Mouse (Mus musculus): ENCODE measurements around the gene Eif3a. TPM values are rescaled to one million over a fixed set of nuclear protein-coding genes. Genes with fewer than 3 reads are reported as not detected.
A peak's percentile ranks its signal among the peaks of the same experiment; 100 is the strongest.

Eif3a gene
- polyA plus RNA-seq, 2 experiments: 122 to 163 TPM

GRCm38 (mm10) chr19:60730281-60730852 is 60.1 kb downstream of the Eif3a start:
- H3K27me3 ChIP-seq (ENCODE audit: control insufficient read depth, insufficient read depth, low read length): no peaks in the 10 kb centered on the region
- no peaks in the 10 kb centered on the region for H3K36me3 ChIP-seq (ENCODE audit: control insufficient read depth, insufficient read depth, low read length)
- no peaks in the 10 kb centered on the region for H3K4me1 ChIP-seq (ENCODE audit: control insufficient read depth, insufficient read depth, low read length)
- H3K9ac ChIP-seq (ENCODE audit: low read depth, low read length, severe bottlenecking): no peak overlapping the region
- no peak overlapping the region for H3K27ac ChIP-seq (replicated peaks; ENCODE audit: low read depth, low read length)
- TF ChIP-seq POLR2A (IDR thresholded peaks at IDR 0.05; ENCODE audit: borderline replicate concordance, extremely low read depth, insufficient read depth, insufficient read length): no peak
- H3K4me2 ChIP-seq (replicated peaks; ENCODE audit: low read depth, low read length, severe bottlenecking): no peak overlapping the region
- 45% methylated on average over 2 of the region's 2 CpGs for WGBS
- DNase-seq (ENCODE audit: low spot score) (peak; percentile 8), ATAC-seq (ENCODE audit: low FRiP score, low read depth) (no peak)
- H3K9me3 ChIP-seq (ENCODE audit: control insufficient read depth, low read length): no peaks in the 10 kb centered on the region
- no peak overlapping the region for H3K4me3 ChIP-seq (replicated peaks; ENCODE audit: low read length)

- no peak for TF ChIP-seq POLR2A (IDR thresholded peaks at IDR 0.05; ENCODE audit: borderline replicate concordance, extremely low read depth, insufficient read depth, insufficient read length)
- ATAC-seq (ENCODE audit: low FRiP score, low read depth) (no peak), DNase-seq (ENCODE audit: low spot score) (no peak)
- Histone ChIP-seq H3K9me3 (ENCODE audit: control insufficient read depth, low read length) (no peaks in the 10 kb centered on the region), H3K4me2 (replicated peaks; ENCODE audit: low read depth, low read length, severe bottlenecking) (no peak overlapping the region), H3K4me1 (ENCODE audit: control insufficient read depth, insufficient read depth, low read length) (no peaks in the 10 kb centered on the region), H3K4me3 (replicated peaks; ENCODE audit: low read length) (no peak overlapping the region), H3K9ac (ENCODE audit: low read depth, low read length, severe bottlenecking) (no peak overlapping the region), H3K27ac (replicated peaks; ENCODE audit: low read depth, low read length) (no peak overlapping the region), H3K36me3 (ENCODE audit: control insufficient read depth, insufficient read depth, low read length) (no peaks in the 10 kb centered on the region), H3K27me3 (ENCODE audit: control insufficient read depth, insufficient read depth, low read length) (no peaks in the 10 kb centered on the region)
- 88% methylated on average over 2 of the region's 2 CpGs for WGBS
Observed at GRCm38 (mm10) chr19:60716381-60716780, 74.1 kb downstream of the Eif3a start.

GRCm38 (mm10) chr19:60712577-60712976 is 77.9 kb downstream of the Eif3a start:
- no peak overlapping the region for H3K4me2 ChIP-seq (replicated peaks; ENCODE audit: low read depth, low read length, severe bottlenecking)
- no peak for TF ChIP-seq POLR2A (IDR thresholded peaks at IDR 0.05; ENCODE audit: borderline replicate concordance, extremely low read depth, insufficient read depth, insufficient read length)
- WGBS: 84% methylated on average over 2 of the region's 2 CpGs
- no peaks in the 10 kb centered on the region for H3K9me3 ChIP-seq (ENCODE audit: control insufficient read depth, low read length)
- no peak overlapping the region for H3K4me3 ChIP-seq (replicated peaks; ENCODE audit: low read length)
- H3K4me1 ChIP-seq (ENCODE audit: control insufficient read depth, insufficient read depth, low read length): no peaks in the 10 kb centered on the region
- no peak for ATAC-seq (ENCODE audit: low FRiP score, low read depth)
- H3K27me3 ChIP-seq (ENCODE audit: control insufficient read depth, insufficient read depth, low read length): no peaks in the 10 kb centered on the region
- no peaks in the 10 kb centered on the region for H3K36me3 ChIP-seq (ENCODE audit: control insufficient read depth, insufficient read depth, low read length)
- no peak overlapping the region for H3K9ac ChIP-seq (ENCODE audit: low read depth, low read length, severe bottlenecking)
- H3K27ac ChIP-seq (replicated peaks; ENCODE audit: low read depth, low read length): no peak overlapping the region
- DNase-seq (ENCODE audit: low spot score): no peak

Small RNAs within 50 kb of the gene (microRNA-seq; reads per million reads assigned to microRNA genes)
- gene mmu-mir-3084-1: not detected

Other genes with a start within 250 kb of the Eif3a start
- 16.7 and 16.8 TPM in 2 replicates for gene Cacul1, start 209.6 kb downstream of the Eif3a start, polyA plus RNA-seq (2012; rRNA removed)
- gene Cacul1, start 209.6 kb downstream of the Eif3a start, polyA plus RNA-seq (2014; fragmentation: Nextera tagmentation; extraction: Ambion mirVana): 23.3 and 28.3 TPM in 2 replicates
- gene Nanos1, start 34.7 kb downstream of the Eif3a start, polyA plus RNA-seq (2012; rRNA removed): 1.5 and 1.7 TPM in 2 replicates
- gene Nanos1, start 34.7 kb downstream of the Eif3a start, polyA plus RNA-seq (2014; fragmentation: Nextera tagmentation; extraction: Ambion mirVana): 1.5 and 1.9 TPM in 2 replicates
- gene Fam45a, start 20.9 kb upstream of the Eif3a start, polyA plus RNA-seq (2012; rRNA removed): 29.3 and 37.8 TPM in 2 replicates
- gene Fam45a, start 20.9 kb upstream of the Eif3a start, polyA plus RNA-seq (2014; fragmentation: Nextera tagmentation; extraction: Ambion mirVana): 42.6 and 43.9 TPM in 2 replicates
- gene Sfxn4, start 70.8 kb upstream of the Eif3a start, polyA plus RNA-seq (2012; rRNA removed): 11.2 TPM in 2 replicates
- gene Sfxn4, start 70.8 kb upstream of the Eif3a start, polyA plus RNA-seq (2014; fragmentation: Nextera tagmentation; extraction: Ambion mirVana): 8.8 and 9.7 TPM in 2 replicates
- gene Prdx3, start 83.9 kb upstream of the Eif3a start, polyA plus RNA-seq (2012; rRNA removed): 80.9 and 83.8 TPM in 2 replicates
- 103 and 109 TPM in 2 replicates for gene Prdx3, start 83.9 kb upstream of the Eif3a start, polyA plus RNA-seq (2014; fragmentation: Nextera tagmentation; extraction: Ambion mirVana)
- 3.5 and 3.8 TPM in 2 replicates for gene Grk5, start 99.1 kb upstream of the Eif3a start, polyA plus RNA-seq (2012; rRNA removed)
- 2.7 and 3.2 TPM in 2 replicates for gene Grk5, start 99.1 kb upstream of the Eif3a start, polyA plus RNA-seq (2014; fragmentation: Nextera tagmentation; extraction: Ambion mirVana)

Measured in limb, embryonic 14.5 days (tissue).